Comparison of ENCODE assay signal across 7 mouse cellular contexts in the genomic region with DNA sequence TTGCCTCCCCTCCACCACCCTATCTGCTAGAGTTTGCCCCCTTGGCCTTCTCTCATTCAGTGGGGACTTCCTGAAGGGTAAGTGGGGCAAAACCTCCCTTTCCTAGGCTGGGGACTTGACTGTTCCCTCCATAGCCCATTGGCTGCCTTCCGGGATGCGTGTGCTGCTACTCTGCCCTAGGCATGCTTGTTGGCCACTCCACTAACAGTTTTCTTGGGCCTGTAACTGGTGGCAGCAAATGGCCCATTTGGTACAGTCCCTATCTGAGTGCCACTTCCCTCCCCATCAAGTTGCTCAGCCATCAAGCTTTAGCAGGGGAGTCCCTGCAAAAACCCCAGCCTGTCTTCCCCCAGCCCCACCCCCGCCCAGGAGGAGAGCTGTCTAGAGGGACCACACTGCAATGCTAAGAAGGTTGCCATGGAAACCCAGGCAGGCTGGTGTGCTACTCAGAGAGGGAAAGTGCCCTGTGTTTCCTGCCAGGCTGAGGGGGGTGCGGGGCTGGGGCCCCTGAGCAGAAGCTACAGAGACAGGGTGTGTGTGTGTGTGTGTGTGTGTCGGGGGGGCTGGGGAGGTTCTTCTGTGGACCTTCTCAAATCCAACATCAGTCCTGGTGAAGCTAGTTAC. TPM values are rescaled to one million over a fixed set of nuclear protein-coding genes. Genes with fewer than 3 reads are reported as not detected.
DNase-seq lines count a peak whose midpoint lies in the region; ATAC-seq lines count a peak whose summit lies in the region.

No protein-coding gene starts in this region.

- H3K27me3 ChIP-seq in forebrain, embryonic 10.5 days (ENCODE audit: poor library complexity, severe bottlenecking), result no peaks in the 10 kb centered on the region

- no peaks in the 10 kb centered on the region for H3K36me3 ChIP-seq in forebrain, embryonic 10.5 days (replicated peaks)

- H3K4me1 ChIP-seq in forebrain, embryonic 10.5 days, result peaks cover 34% of the 10 kb centered on the region

- peak; percentile 40 for DNase-seq in R1 (ENCODE audit: low read depth, low spot score)
- DNase-seq in forebrain, embryonic 10.5 days (ENCODE audit: extremely low spot score, low spot score), result peak; percentile 49
- DNase-seq in left cerebral cortex, postnatal 10 days (ENCODE audit: extremely low spot score in 1 of 2, low spot score in 2 of 2), result peak; percentile 71 to 76
- DNase-seq in right cerebral cortex, postnatal 10 days (ENCODE audit: low spot score in 2 of 2), result peak; percentile 83 to 90
- no peak for DNase-seq in spleen, postnatal 4 days (ENCODE audit: low spot score in 2 of 2)
- DNase-seq in adrenal gland, adult 8-10 months, result no peak

- peak overlapping the region; percentile 62; the same call in 1 of the 2 replicates for H3K27ac ChIP-seq in forebrain, embryonic 10.5 days

- intact Hi-C loops in left cerebral cortex, postnatal 10 days (cut with DNase I), result loop anchor here (10.0 kb wide), 1 partner anchor 287 kb away; no protein-coding TSS in a partner anchor

- H3K4me3 ChIP-seq in forebrain, embryonic 10.5 days, result no peak overlapping the region

- H3K9me3 ChIP-seq in forebrain, embryonic 10.5 days, result no peaks in the 10 kb centered on the region

- ATAC-seq in monocyte, adult 5-6 weeks (replicated peaks; ENCODE audit: insufficient number of reproducible peaks, low FRiP score, low TSS enrichment, poor library complexity, severe bottlenecking), result no peak

- 44% methylated on average over 5 of the region's 5 CpGs for WGBS in forebrain, embryonic 10.5 days

RNA-seq across cellular contexts. Expression of a gene that starts 27.5 kb away (rescaled TPM):
- 3.1 and 3.8 TPM in 2 replicates for polyA plus RNA-seq in forebrain, embryonic 10.5 days (2016; fragmentation: Nextera tagmentation; extraction: Ambion mirVana)
- 10 to 100 TPM; 38.9 to 41.0 TPM for total RNA-seq in left cerebral cortex, postnatal 10 days (2021)
- 1.7 to 2.9 TPM (median 1.7 TPM) in 3 replicates for total RNA-seq in monocyte, adult 5-6 weeks (2017)
- 10 to 100 TPM; 10.5 to 20.5 (median 15.0) TPM for total RNA-seq in adrenal gland, adult 8-10 months (2022)

RNA-seq across cellular contexts. Expression of a gene that starts 42.7 kb away (rescaled TPM):
- 36.2 and 40.1 TPM in 2 replicates for polyA plus RNA-seq in forebrain, embryonic 10.5 days (2016; fragmentation: Nextera tagmentation; extraction: Ambion mirVana)
- 10 to 100 TPM; 11.3 to 11.5 TPM for total RNA-seq in left cerebral cortex, postnatal 10 days (2021)
- total RNA-seq in monocyte, adult 5-6 weeks (2017), result 6.7 to 14.7 TPM (median 12.3 TPM) in 3 replicates
- 10 to 100 TPM in 2 of 4 experiments, 1 to 10 TPM in 2; 7.9 to 13.4 (median 10.7) TPM for total RNA-seq in adrenal gland, adult 8-10 months (2022)

RNA-seq across cellular contexts. Expression of a gene that starts 50.7 kb away (rescaled TPM):
- polyA plus RNA-seq in forebrain, embryonic 10.5 days (2016; fragmentation: Nextera tagmentation; extraction: Ambion mirVana), result 128 and 131 TPM in 2 replicates
- 10 to 100 TPM; 43.8 to 47.9 TPM for total RNA-seq in left cerebral cortex, postnatal 10 days (2021)
- total RNA-seq in monocyte, adult 5-6 weeks (2017), result 46.7 to 97.0 TPM (median 77.6 TPM) in 3 replicates
- 10 to 100 TPM; 53.7 to 65.7 (median 59.4) TPM for total RNA-seq in adrenal gland, adult 8-10 months (2022)

Comparison
In these comparisons a context has a peak if more than half of its experiments do, and no peak if none do; other contexts are left out.
1. DNase-seq: peak in R1 (single experiment), forebrain, embryonic 10.5 days (single experiment), left cerebral cortex, postnatal 10 days (2 of 2) and right cerebral cortex, postnatal 10 days (2 of 2); none in spleen, postnatal 4 days (0 of 2) and adrenal gland, adult 8-10 months (single experiment).